Mouse (Mus musculus) ES-Bruce4 (cell line): Measurements from ENCODE around the gene Csnk1d. TPM values are rescaled to one million over a fixed set of nuclear protein-coding genes. Genes with fewer than 3 reads are reported as not detected.
A peak's percentile ranks its signal among the peaks of the same experiment; 100 is the strongest.

Source experiments
- H3K27ac ChIP-seq: 2 replicates; pipeline ENCODE4 v1.5.1; 2012; ENCODE audit warnings: low read length, inconsistent platforms; ENCODE audit not compliant: insufficient read depth
- H3K27me3 ChIP-seq: 2 replicates; pipeline ENCODE4 v1.6.1; 2012; ENCODE audit warnings: mild to moderate bottlenecking, low read length, inconsistent platforms; ENCODE audit not compliant: control insufficient read depth, poor library complexity, insufficient read depth, severe bottlenecking
- H3K36me3 ChIP-seq: 2 replicates; pipeline ENCODE4 v1.6.1; 2012; ENCODE audit warnings: inconsistent platforms, mild to moderate bottlenecking, low read length, moderate library complexity; ENCODE audit not compliant: control insufficient read depth, poor library complexity, insufficient read depth, severe bottlenecking
- H3K4me1 ChIP-seq: one replicate; pipeline ENCODE4 v1.8.1; 2011; ENCODE audit warnings: low read length; ENCODE audit not compliant: control insufficient read depth, insufficient read depth
- H3K4me3 ChIP-seq: 2 replicates; pipeline ENCODE4 v1.5.1; 2011; ENCODE audit warnings: low read depth, mild to moderate bottlenecking, low read length
- H3K9ac ChIP-seq: 2 replicates; pipeline ENCODE4 v1.6.1; 2012; ENCODE audit warnings: low read depth, mild to moderate bottlenecking, inconsistent platforms; ENCODE audit not compliant: poor library complexity, severe bottlenecking
- H3K9me3 ChIP-seq: replicated peaks from 2 replicates; pipeline ENCODE4 v1.6.1; 2012; ENCODE audit warnings: mild to moderate bottlenecking, low read length, inconsistent platforms; ENCODE audit not compliant: control insufficient read depth, poor library complexity, insufficient read depth, severe bottlenecking
- CTCF ChIP-seq: IDR thresholded peaks from one replicate; pipeline ENCODE4 v1.8.1; 2011; ENCODE audit warnings: low read depth, low read length
- EP300 ChIP-seq: IDR thresholded peaks from 2 replicates; pipeline ENCODE4 v1.6.1; 2011; ENCODE audit warnings: low read depth, low read length; ENCODE audit not compliant: insufficient read depth
- POLR2A ChIP-seq: IDR thresholded peaks from one replicate; pipeline ENCODE4 v1.8.1; 2011; ENCODE audit warnings: low read length; ENCODE audit not compliant: insufficient read depth
- polyA plus RNA-seq: library from polyadenylated mRNA; stranded (reverse); fragments of >200 nt; gene quantifications from 2 replicates; pipeline ENCODE4 v1.2.4, GENCODE M21; 2011; ENCODE audit warnings: low read depth; ENCODE audit not compliant: missing spikeins, insufficient read depth, insufficient read length

Csnk1d gene
- polyA plus RNA-seq = 99.3 and 109 TPM in 2 replicates

DNA sequence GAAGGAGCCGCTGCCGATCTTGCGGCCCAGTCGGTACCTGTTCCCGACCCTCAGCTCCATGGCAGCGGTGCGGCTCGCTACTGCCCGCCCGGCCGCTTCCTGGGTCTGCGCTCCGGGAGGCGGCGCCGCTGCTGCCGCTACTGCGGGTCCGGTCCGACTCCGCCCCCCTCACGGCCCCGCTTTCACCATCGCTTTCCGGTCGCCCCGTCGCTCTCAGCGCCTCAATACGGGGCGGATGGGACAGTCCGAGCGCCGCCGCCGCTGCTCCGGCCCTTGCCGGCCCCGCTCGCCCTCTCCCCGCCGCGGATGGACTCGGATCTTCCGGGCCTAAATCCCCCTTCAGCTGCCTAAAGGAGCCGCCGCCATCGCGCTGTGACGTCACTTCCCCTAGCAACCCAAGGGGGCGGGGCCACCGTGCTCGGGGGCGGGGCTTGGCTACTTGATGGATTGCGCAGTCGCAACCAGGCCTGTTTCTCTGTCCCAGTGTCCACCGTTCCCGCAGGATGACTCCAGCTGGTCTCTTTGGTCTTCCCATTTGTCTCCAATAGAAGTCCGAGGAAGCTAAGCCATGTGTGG lies at the start of gene Csnk1d:
Csnk1d (minus strand) TSS at position 380 of the 576 bp plus-strand sequence.
- Histone ChIP-seq H3K4me3 (peak within 1 kb of the TSS; percentile 100), H3K9ac (peak within 1 kb of the TSS; percentile 100), H3K4me1 (peaks cover 3% of the 10 kb centered on the region), H3K9me3 (no peaks in the 10 kb centered on the region), H3K27ac (no peak within 1 kb of the TSS), H3K36me3 (peaks cover 3% of the 10 kb centered on the region), H3K27me3 (no peaks in the 10 kb centered on the region)
- TF ChIP-seq CTCF = no peak
- TF ChIP-seq EP300 = no peak
- TF ChIP-seq POLR2A = no peak

DNA sequence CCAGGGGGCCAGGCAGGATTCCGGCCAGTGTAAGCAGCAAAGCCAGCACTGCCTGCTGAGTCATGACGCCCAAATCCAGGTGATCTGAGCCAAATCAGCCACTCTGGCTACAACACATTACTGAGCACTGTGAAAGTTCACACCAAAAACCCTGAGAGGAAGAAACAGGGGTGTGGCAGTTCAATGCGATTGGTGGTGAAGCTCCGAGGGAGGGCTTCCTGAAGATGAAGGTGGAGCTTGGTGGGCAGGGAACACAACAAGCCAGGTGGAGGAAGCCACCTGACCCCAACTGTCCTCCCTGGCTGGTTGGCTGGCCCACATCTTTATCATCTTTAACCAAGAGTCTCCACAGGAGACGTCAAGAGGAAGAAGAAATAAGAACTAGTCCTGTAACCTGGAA lies 48.2 kb upstream of the Csnk1d start, which contains the start of gene Cd7:
Cd7 (minus strand) TSS at position 117 of the 400 bp plus-strand sequence.
- no peak for TF ChIP-seq POLR2A
- Histone ChIP-seq H3K9me3 (no peaks in the 10 kb centered on the region), H3K4me3 (no peak within 1 kb of the TSS), H3K9ac (no peak within 1 kb of the TSS), H3K36me3 (no peaks in the 10 kb centered on the region), H3K4me1 (no peaks in the 10 kb centered on the region), H3K27ac (no peak within 1 kb of the TSS), H3K27me3 (no peaks in the 10 kb centered on the region)

GRCm38 (mm10) chr11:121038366-121039240 lies 47.5 kb upstream of the Csnk1d start:
- H3K27ac ChIP-seq = no peak overlapping the region
- no peak overlapping the region for H3K9ac ChIP-seq
- no peak overlapping the region for H3K4me3 ChIP-seq
- H3K27me3 ChIP-seq = no peaks in the 10 kb centered on the region
- TF ChIP-seq EP300 = no peak
- TF ChIP-seq POLR2A = no peak
- no peak for TF ChIP-seq CTCF
- H3K36me3 ChIP-seq = no peaks in the 10 kb centered on the region
- no peaks in the 10 kb centered on the region for H3K4me1 ChIP-seq
- no peaks in the 10 kb centered on the region for H3K9me3 ChIP-seq

- no peaks in the 10 kb centered on the region for H3K4me1 ChIP-seq
- H3K27ac ChIP-seq = no peak overlapping the region
- H3K27me3 ChIP-seq = no peaks in the 10 kb centered on the region
- TF ChIP-seq POLR2A = no peak
- no peak for TF ChIP-seq EP300
- no peak for TF ChIP-seq CTCF
- no peaks in the 10 kb centered on the region for H3K36me3 ChIP-seq
- no peaks in the 10 kb centered on the region for H3K9me3 ChIP-seq
- no peak overlapping the region for H3K4me3 ChIP-seq
- no peak overlapping the region for H3K9ac ChIP-seq
Measured at GRCm38 (mm10) chr11:121033118-121033517, 42.0 kb upstream of the Csnk1d start.

- Histone ChIP-seq H3K9ac (no peak overlapping the region), H3K4me1 (no peaks in the 10 kb centered on the region), H3K4me3 (no peak overlapping the region), H3K36me3 (no peaks in the 10 kb centered on the region), H3K27ac (no peak overlapping the region), H3K27me3 (no peaks in the 10 kb centered on the region), H3K9me3 (no peaks in the 10 kb centered on the region)
- TF ChIP-seq EP300 = no peak
- TF ChIP-seq CTCF = no peak
- TF ChIP-seq POLR2A = no peak
Measured at GRCm38 (mm10) chr11:121027259-121027658, 36.1 kb upstream of the Csnk1d start.

GRCm38 (mm10) chr11:121024163-121024562 lies 33.0 kb upstream of the Csnk1d start:
- H3K4me1 ChIP-seq = no peaks in the 10 kb centered on the region
- no peak overlapping the region for H3K9ac ChIP-seq
- no peaks in the 10 kb centered on the region for H3K36me3 ChIP-seq
- no peak for TF ChIP-seq CTCF
- TF ChIP-seq EP300 = no peak
- no peaks in the 10 kb centered on the region for H3K9me3 ChIP-seq
- H3K27ac ChIP-seq = no peak overlapping the region
- no peak overlapping the region for H3K4me3 ChIP-seq
- H3K27me3 ChIP-seq = no peaks in the 10 kb centered on the region
